Mouse (Mus musculus): ENCODE results near the gene Foxl1.

The Foxl1 gene

GRCm38 (mm10) chr8:121127756-121128375, at the start of gene Foxl1:
Gene Foxl1 (plus strand): TSS chr8:121127940.
- DNase-seq (ENCODE audit: low read depth, low spot score), result no peak

- DNase-seq (ENCODE audit: low read depth, low spot score), result no peak
These were observed 49.0 kb upstream of the Foxl1 start for GRCm38 (mm10) chr8:121078721-121079120.

DNA sequence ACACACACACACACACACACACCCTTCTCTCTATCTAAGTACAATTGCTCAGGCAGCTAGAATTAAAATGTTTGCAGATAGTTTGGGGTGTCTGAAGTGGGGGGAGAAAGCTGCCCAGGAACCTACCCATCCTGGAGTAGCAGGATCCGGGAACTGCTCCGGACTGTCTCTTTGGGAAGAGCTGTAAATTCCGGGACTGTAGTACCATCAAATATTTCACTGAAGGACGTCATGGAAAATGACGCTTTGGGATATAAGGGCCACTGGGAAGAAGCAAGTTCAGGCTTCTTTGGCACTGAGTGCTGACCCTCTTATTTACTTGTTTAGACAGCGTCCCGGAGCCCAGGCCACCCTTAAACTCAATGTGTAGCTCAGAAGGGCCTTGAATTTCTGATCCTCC, 48.5 kb upstream of the Foxl1 start:
- DNase-seq (ENCODE audit: low read depth, low spot score), result no peak

DNA sequence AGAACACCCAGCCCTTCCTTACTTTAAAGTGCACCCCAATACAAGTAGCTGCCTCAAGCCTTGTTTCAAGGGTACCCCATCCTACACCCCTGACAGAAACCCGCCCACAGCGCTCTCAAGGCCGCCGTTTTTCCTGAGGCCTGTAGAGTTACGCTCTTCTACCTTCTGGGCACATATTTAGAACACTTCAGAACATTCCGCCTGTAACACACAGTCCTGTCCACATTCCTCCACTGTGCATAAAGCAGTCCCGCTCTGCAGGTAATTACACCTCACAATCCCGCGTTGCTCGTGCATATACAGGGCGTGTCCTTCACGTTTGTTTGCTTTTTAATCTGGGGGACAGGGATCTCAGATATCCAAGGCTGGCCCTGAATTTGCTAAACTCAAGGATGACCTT, 47.8 kb upstream of the Foxl1 start:
- DNase-seq (ENCODE audit: low read depth, low spot score), result no peak

DNA sequence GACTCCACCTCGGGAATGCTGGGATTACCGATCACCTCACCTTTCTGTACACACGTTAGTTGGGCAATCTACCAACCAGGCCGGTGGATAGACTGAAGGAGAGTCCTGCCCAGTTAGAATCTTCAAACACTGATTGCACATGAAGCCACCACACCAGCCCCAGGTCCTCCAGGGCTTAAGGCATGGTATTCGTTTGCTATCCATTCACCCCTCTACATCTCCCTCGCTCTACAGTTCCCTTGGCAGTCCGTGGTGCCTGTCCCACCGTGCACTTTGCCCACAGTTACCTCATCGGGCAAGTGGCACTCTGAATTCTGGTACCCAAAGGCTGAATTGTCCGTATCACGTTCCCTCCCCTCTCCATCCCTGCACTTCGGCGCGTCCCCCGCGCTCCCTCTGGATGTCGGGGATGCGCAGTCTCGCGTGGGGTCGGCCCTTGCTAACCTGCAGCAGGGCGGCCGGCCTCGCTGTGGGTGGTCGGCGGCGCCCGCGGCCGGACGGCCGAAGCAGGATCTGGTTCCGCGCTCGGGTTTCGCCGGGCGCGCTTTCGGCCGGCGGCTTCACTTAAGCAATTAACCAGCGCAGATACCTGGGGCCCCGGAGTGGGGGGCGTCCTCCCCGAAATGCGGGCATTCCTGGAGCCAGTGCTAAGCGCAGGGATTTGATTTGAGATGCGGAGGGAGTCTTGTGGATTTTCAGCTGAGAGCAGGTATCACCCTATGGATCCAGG, 47.2 kb upstream of the Foxl1 start:
- DNase-seq (ENCODE audit: low read depth, low spot score), result no peak

- no peak for DNase-seq (ENCODE audit: low read depth, low spot score)
These were observed 46.3 kb upstream of the Foxl1 start for GRCm38 (mm10) chr8:121081398-121081797.

- peak; percentile 52 for DNase-seq (ENCODE audit: low read depth, low spot score)
These were observed 45.3 kb upstream of the Foxl1 start for GRCm38 (mm10) chr8:121082218-121083092.

GRCm38 (mm10) chr8:121083093-121083935, 44.4 kb upstream of the Foxl1 start:
- peak; percentile 81 for DNase-seq (ENCODE audit: low read depth, low spot score)

DNA sequence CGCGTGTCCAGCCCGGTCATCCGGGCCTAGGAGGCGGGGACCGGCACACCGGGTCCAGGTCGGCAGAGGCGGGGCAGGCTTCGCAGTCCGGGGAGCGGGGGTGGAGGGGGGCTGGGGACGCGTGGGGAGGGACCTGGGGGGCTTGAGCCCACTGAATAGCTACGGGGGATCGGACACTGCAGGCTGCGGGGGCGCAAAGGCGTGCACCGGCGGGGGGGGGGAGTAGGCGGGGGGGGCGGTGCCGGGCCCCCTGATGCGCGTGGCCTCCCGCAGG, 43.9 kb upstream of the Foxl1 start:
- DNase-seq (ENCODE audit: low read depth, low spot score), result no peak

DNA sequence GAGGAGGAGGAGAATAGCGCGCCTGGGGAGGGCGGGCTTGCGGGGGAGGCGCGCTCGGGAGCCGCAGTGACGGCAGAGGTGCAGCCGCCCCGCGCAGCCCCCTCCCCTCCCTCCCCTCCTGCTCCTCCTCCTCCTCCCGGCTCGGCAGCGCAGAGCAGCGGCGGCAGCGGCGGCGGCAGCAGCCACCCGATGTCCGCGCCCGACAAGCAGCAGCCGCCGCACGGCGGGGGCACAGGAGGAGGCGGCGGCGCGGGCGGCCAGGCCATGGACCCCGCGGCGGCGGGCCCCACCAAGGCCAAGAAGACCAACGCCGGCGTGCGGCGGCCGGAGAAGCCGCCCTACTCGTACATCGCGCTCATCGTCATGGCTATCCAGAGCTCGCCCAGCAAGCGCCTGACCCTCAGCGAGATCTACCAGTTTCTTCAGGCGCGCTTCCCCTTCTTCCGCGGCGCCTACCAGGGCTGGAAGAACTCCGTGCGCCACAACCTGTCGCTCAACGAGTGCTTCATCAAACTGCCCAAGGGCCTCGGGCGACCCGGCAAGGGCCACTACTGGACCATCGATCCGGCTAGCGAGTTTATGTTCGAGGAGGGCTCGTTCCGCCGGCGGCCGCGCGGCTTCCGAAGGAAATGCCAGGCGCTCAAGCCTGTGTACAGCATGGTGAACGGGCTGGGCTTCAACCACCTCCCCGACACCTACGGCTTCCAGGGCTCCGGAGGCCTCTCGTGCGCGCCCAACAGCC, 43.4 kb upstream of the Foxl1 start, which contains the start of gene Foxf1:
Gene Foxf1 (plus strand): TSS at position 177 of the 742 bp plus-strand sequence.
- peak; percentile 54 for DNase-seq (ENCODE audit: low read depth, low spot score)

- no peak for DNase-seq (ENCODE audit: low read depth, low spot score)
These were observed 42.7 kb upstream of the Foxl1 start for GRCm38 (mm10) chr8:121085011-121085410.

- DNase-seq (ENCODE audit: low read depth, low spot score), result no peak
These were observed 42.2 kb upstream of the Foxl1 start for GRCm38 (mm10) chr8:121085561-121085960.

- no peak for DNase-seq (ENCODE audit: low read depth, low spot score)
These were observed 41.5 kb upstream of the Foxl1 start for GRCm38 (mm10) chr8:121086004-121086900.

GRCm38 (mm10) chr8:121088281-121088680, 39.5 kb upstream of the Foxl1 start:
- no peak for DNase-seq (ENCODE audit: low read depth, low spot score)

GRCm38 (mm10) chr8:121088871-121089630, 38.7 kb upstream of the Foxl1 start:
- no peak for DNase-seq (ENCODE audit: low read depth, low spot score)

DNA sequence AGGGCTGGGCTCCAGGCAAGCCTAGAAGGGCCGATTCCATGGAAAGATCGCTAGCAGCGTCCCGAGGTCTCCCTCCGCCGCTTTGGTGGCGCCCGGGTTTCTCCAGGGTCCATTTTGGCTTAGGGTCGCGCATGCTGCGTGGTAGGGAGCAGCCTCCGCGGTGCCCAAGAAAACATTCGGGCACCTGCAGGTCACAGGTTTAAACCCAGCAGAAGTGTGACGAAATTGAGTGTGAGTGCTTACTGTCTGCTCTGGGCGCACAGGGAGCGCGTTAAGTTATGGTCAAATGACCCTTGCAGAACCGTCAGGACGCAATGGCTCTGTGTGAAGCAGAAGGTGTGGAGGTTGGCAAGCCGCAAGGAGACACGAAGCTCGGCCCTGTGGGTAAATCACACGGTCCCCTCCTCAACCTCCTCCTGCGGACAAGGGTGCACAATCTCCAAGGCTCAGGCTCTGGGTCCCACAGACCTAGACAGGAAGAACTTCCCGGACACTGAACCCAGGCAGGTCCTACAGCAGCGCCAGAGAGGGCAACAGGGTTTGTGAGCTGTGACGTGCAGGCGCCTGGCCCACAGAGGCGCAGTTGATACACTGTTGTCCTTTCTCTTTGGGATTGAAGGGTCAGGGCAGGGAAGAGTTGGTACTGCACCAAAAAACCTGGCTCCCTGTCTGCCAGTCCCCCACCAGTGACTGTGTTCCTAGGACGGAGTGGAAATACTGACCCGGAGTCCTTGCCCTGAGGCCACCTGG, 37.9 kb upstream of the Foxl1 start:
- DNase-seq (ENCODE audit: low read depth, low spot score), result no peak

- DNase-seq (ENCODE audit: low read depth, low spot score), result no peak
These were observed 37.0 kb upstream of the Foxl1 start for GRCm38 (mm10) chr8:121090716-121091115.

GRCm38 (mm10) chr8:121092141-121092540, 35.6 kb upstream of the Foxl1 start:
- DNase-seq (ENCODE audit: low read depth, low spot score), result no peak
